Mouse (Mus musculus): ENCODE data around the gene Camta1. TPM values are rescaled to one million over a fixed set of nuclear protein-coding genes. Genes with fewer than 3 reads are reported as not detected.

The Camta1 gene
- polyA plus RNA-seq, 1 experiment from 2014 or later = 137 TPM

- no peak overlapping the region for H3K4me3 ChIP-seq (ENCODE audit: low read depth, low read length)
- H3K9ac ChIP-seq (ENCODE audit: low read depth, low read length) = no peak overlapping the region
- H3K4me2 ChIP-seq = no peak overlapping the region
- H3K27ac ChIP-seq (ENCODE audit: low read depth, low read length) = no peak overlapping the region
- WGBS (ENCODE audit: insufficient replicate concordance) = 79% methylated on average over 26 of the region's 26 CpGs
- no peaks in the 10 kb centered on the region for H3K27me3 ChIP-seq (ENCODE audit: control insufficient read depth, insufficient read depth, low read length)
- no peak for ATAC-seq (replicated peaks; ENCODE audit: insufficient number of reproducible peaks, low FRiP score, low TSS enrichment)
- H3K9me3 ChIP-seq (replicated peaks; ENCODE audit: control insufficient read depth, low read length) = no peaks in the 10 kb centered on the region
- H3K4me1 ChIP-seq (ENCODE audit: control insufficient read depth, insufficient read depth, low read length) = no peaks in the 10 kb centered on the region
- no peaks in the 10 kb centered on the region for H3K36me3 ChIP-seq (ENCODE audit: control insufficient read depth, insufficient read depth, low read length)
Measured at GRCm38 (mm10) chr4:151376234-151376633, 485.4 kb downstream of the Camta1 start.

DNA sequence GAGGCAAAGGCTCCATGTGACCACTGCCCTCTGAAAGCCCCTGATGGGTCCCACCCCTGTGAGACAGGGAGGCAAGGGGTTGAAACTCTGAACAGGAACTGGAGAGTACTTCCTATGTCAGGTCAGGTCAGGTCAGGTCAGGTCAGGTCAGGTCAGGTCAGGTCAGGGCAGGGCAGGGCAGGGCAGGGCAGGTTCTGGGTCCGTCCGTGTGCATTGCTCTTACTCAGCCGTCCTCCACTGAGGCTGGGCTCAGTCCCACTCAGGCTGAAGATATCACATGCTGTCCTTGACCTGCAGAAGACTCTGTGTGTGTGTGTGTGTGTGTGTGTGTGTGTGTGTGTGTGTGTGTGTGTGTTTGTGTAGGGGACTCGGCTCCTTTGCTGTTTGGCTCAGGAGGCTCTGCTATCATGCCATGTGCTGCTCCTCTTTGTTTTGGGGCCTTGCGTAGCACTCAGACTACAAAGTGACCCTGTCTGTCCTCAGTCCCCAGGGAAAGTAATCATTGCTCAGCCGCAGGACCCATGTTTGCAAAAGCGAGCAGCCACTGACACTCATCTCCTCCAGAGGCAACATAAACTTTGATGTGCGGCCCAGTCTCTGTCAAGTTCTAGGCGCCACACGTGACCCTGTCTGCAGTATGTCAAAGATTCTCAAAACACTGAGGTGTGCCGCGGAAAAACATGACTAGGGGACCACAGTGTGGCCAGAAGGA is 488.7 kb downstream of the Camta1 start:
- H3K9me3 ChIP-seq (replicated peaks; ENCODE audit: control insufficient read depth, low read length) = no peaks in the 10 kb centered on the region
- H3K27ac ChIP-seq (ENCODE audit: low read depth, low read length) = no peak overlapping the region
- H3K27me3 ChIP-seq (ENCODE audit: control insufficient read depth, insufficient read depth, low read length) = no peaks in the 10 kb centered on the region
- H3K36me3 ChIP-seq (ENCODE audit: control insufficient read depth, insufficient read depth, low read length) = no peaks in the 10 kb centered on the region
- WGBS (ENCODE audit: insufficient replicate concordance) = 69% methylated on average over 12 of the region's 12 CpGs
- no peak overlapping the region for H3K4me2 ChIP-seq
- no peak overlapping the region for H3K4me3 ChIP-seq (ENCODE audit: low read depth, low read length)
- H3K4me1 ChIP-seq (ENCODE audit: control insufficient read depth, insufficient read depth, low read length) = no peaks in the 10 kb centered on the region
- ATAC-seq (replicated peaks; ENCODE audit: insufficient number of reproducible peaks, low FRiP score, low TSS enrichment) = no peak
- no peak overlapping the region for H3K9ac ChIP-seq (ENCODE audit: low read depth, low read length)

DNA sequence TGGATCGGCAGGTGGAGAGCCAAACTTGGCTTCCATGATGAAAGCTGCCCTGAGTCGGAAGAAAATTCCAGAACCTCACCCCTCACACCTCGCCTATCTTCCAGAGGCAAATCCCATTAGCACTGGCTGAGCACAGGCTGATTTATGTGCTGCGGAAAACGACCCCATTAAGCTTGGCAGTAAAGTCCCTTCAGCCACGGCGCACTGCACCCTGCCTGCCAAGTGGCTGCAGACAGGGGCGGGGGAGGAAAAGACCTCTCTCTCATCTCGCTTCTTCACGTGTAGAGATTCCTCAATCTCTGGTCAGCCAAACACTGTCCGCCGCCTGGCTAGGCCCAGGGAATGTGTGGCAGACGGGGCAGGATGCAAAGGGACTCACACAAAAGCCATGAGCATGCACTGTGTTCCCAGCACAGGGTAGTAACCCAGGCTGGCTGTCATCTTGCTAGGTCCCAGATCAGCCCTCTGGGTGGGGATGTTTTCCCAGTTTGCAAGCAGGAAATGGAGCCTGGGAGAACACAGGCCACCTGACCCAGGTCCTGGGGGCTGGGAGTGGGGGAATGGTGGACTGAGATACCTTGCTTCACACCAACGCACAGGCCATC is 494.6 kb downstream of the Camta1 start:
- no peaks in the 10 kb centered on the region for H3K36me3 ChIP-seq (ENCODE audit: control insufficient read depth, insufficient read depth, low read length)
- no peak for ATAC-seq (replicated peaks; ENCODE audit: insufficient number of reproducible peaks, low FRiP score, low TSS enrichment)
- 43% methylated on average over 14 of the region's 14 CpGs for WGBS (ENCODE audit: insufficient replicate concordance)
- H3K4me1 ChIP-seq (ENCODE audit: control insufficient read depth, insufficient read depth, low read length) = no peaks in the 10 kb centered on the region
- H3K4me2 ChIP-seq = no peak overlapping the region
- H3K4me3 ChIP-seq (ENCODE audit: low read depth, low read length) = no peak overlapping the region
- H3K9ac ChIP-seq (ENCODE audit: low read depth, low read length) = no peak overlapping the region
- no peak overlapping the region for H3K27ac ChIP-seq (ENCODE audit: low read depth, low read length)
- H3K9me3 ChIP-seq (replicated peaks; ENCODE audit: control insufficient read depth, low read length) = no peaks in the 10 kb centered on the region
- 0 out of 2 replicates have a peak, but pooled peaks cover 2% of the 10 kb centered on the region for H3K27me3 ChIP-seq (ENCODE audit: control insufficient read depth, insufficient read depth, low read length)

- Histone ChIP-seq H3K4me2 (no peak overlapping the region), H3K9me3 (replicated peaks; ENCODE audit: control insufficient read depth, low read length) (no peaks in the 10 kb centered on the region), H3K4me1 (ENCODE audit: control insufficient read depth, insufficient read depth, low read length) (no peaks in the 10 kb centered on the region), H3K36me3 (ENCODE audit: control insufficient read depth, insufficient read depth, low read length) (no peaks in the 10 kb centered on the region), H3K27ac (ENCODE audit: low read depth, low read length) (no peak overlapping the region), H3K4me3 (ENCODE audit: low read depth, low read length) (no peak overlapping the region), H3K27me3 (ENCODE audit: control insufficient read depth, insufficient read depth, low read length) (0 out of 2 replicates have a peak, but pooled peaks cover 4% of the 10 kb centered on the region), H3K9ac (ENCODE audit: low read depth, low read length) (no peak overlapping the region)
- 67% methylated on average over 20 of the region's 20 CpGs for WGBS (ENCODE audit: insufficient replicate concordance)
- no peak for ATAC-seq (replicated peaks; ENCODE audit: insufficient number of reproducible peaks, low FRiP score, low TSS enrichment)
Measured at GRCm38 (mm10) chr4:151360976-151361673, 500.6 kb downstream of the Camta1 start.

DNA sequence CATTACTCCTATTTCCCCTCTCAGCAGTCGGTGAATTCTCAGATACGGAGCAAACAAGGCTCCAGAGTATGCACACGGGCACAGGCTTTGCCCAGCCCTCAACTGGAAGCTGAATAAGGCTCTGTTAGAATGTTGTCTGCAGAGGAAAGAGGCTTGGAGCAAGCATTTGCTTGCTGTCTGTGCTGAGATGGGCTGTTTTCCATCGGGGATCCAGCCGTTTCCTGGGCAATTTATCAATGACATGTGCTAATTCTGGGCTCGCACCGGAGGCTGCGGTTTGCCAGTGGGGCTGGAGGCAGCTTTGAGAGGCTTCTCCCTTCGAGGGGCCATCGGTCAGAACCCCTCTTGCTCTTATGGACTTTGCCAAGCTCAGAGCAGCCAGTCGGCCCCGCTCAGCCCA is 506.2 kb downstream of the Camta1 start:
- ATAC-seq (replicated peaks; ENCODE audit: insufficient number of reproducible peaks, low FRiP score, low TSS enrichment) = no peak
- Histone ChIP-seq H3K9me3 (replicated peaks; ENCODE audit: control insufficient read depth, low read length) (no peaks in the 10 kb centered on the region), H3K27me3 (ENCODE audit: control insufficient read depth, insufficient read depth, low read length) (0 out of 2 replicates have a peak, but pooled peaks cover 3% of the 10 kb centered on the region), H3K27ac (ENCODE audit: low read depth, low read length) (no peak overlapping the region), H3K4me2 (0 out of 2 replicates have a peak overlapping the region, but pooled peaks have one; percentile 8), H3K4me1 (ENCODE audit: control insufficient read depth, insufficient read depth, low read length) (no peaks in the 10 kb centered on the region), H3K36me3 (ENCODE audit: control insufficient read depth, insufficient read depth, low read length) (no peaks in the 10 kb centered on the region), H3K4me3 (ENCODE audit: low read depth, low read length) (no peak overlapping the region), H3K9ac (ENCODE audit: low read depth, low read length) (no peak overlapping the region)
- WGBS (ENCODE audit: insufficient replicate concordance) = 48% methylated on average over 12 of the region's 12 CpGs

DNA sequence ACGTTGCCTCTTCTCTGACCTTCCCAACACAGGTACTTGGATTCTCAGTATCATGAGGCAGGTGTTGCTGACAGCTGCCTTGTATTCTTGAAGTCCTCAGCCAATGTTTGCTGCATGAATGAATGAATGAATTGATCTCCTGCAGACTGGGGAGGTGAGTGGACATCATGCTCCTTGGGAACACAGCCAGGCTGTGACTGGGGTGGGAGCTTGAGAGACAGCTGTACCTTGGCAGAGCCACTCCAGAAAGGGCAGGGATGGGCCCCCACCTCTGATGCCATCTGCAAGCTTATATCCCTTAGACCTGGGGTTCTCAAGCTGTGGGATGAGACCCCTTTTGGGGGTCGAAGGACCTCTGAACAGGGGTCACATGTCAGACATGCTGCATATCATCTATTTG is 508.9 kb downstream of the Camta1 start:
- Histone ChIP-seq H3K9ac (ENCODE audit: low read depth, low read length) (no peak overlapping the region), H3K4me3 (ENCODE audit: low read depth, low read length) (no peak overlapping the region), H3K4me1 (ENCODE audit: control insufficient read depth, insufficient read depth, low read length) (no peaks in the 10 kb centered on the region), H3K27ac (ENCODE audit: low read depth, low read length) (no peak overlapping the region), H3K9me3 (replicated peaks; ENCODE audit: control insufficient read depth, low read length) (no peaks in the 10 kb centered on the region), H3K36me3 (ENCODE audit: control insufficient read depth, insufficient read depth, low read length) (no peaks in the 10 kb centered on the region), H3K27me3 (ENCODE audit: control insufficient read depth, insufficient read depth, low read length) (0 out of 2 replicates have a peak, but pooled peaks cover 3% of the 10 kb centered on the region), H3K4me2 (no peak overlapping the region)
- WGBS (ENCODE audit: insufficient replicate concordance) = 72% methylated on average over 2 of the region's 2 CpGs
- no peak for ATAC-seq (replicated peaks; ENCODE audit: insufficient number of reproducible peaks, low FRiP score, low TSS enrichment)

- no peak overlapping the region for H3K9ac ChIP-seq (ENCODE audit: low read depth, low read length)
- H3K27ac ChIP-seq (ENCODE audit: low read depth, low read length) = no peak overlapping the region
- 77% methylated on average over 4 of the region's 4 CpGs for WGBS (ENCODE audit: insufficient replicate concordance)
- H3K27me3 ChIP-seq (ENCODE audit: control insufficient read depth, insufficient read depth, low read length) = 0 out of 2 replicates have a peak, but pooled peaks cover 3% of the 10 kb centered on the region
- H3K4me3 ChIP-seq (ENCODE audit: low read depth, low read length) = no peak overlapping the region
- no peak overlapping the region for H3K4me2 ChIP-seq
- no peaks in the 10 kb centered on the region for H3K36me3 ChIP-seq (ENCODE audit: control insufficient read depth, insufficient read depth, low read length)
- no peaks in the 10 kb centered on the region for H3K9me3 ChIP-seq (replicated peaks; ENCODE audit: control insufficient read depth, low read length)
- no peaks in the 10 kb centered on the region for H3K4me1 ChIP-seq (ENCODE audit: control insufficient read depth, insufficient read depth, low read length)
- no peak for ATAC-seq (replicated peaks; ENCODE audit: insufficient number of reproducible peaks, low FRiP score, low TSS enrichment)
Measured at GRCm38 (mm10) chr4:151352249-151352648, 509.4 kb downstream of the Camta1 start.

DNA sequence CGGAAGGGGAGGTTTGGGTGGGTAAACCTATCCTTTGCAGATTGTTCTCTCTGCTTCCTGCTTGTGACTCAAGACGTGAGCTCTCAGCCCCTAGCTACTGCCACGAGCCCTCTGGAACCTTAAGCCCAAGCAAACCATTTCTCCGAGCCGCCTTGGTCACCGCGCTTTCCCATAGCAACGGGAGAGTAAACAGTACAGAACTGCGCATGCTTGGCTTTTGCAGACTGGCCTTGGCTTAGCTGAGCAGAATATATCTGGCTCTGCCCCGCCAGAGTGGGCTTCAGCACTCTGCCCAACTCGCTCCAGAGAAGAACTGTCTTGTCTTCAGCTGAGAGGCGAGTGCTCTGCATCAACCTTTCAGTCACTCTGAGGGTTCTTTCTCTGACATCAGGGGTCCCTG is 509.9 kb downstream of the Camta1 start:
- WGBS (ENCODE audit: insufficient replicate concordance) = 54% methylated on average over 12 of the region's 12 CpGs
- no peaks in the 10 kb centered on the region for H3K9me3 ChIP-seq (replicated peaks; ENCODE audit: control insufficient read depth, low read length)
- no peak for ATAC-seq (replicated peaks; ENCODE audit: insufficient number of reproducible peaks, low FRiP score, low TSS enrichment)
- H3K4me3 ChIP-seq (ENCODE audit: low read depth, low read length) = no peak overlapping the region
- H3K36me3 ChIP-seq (ENCODE audit: control insufficient read depth, insufficient read depth, low read length) = no peaks in the 10 kb centered on the region
- no peaks in the 10 kb centered on the region for H3K4me1 ChIP-seq (ENCODE audit: control insufficient read depth, insufficient read depth, low read length)
- H3K27me3 ChIP-seq (ENCODE audit: control insufficient read depth, insufficient read depth, low read length) = 0 out of 2 replicates have a peak, but pooled peaks cover 3% of the 10 kb centered on the region
- H3K9ac ChIP-seq (ENCODE audit: low read depth, low read length) = no peak overlapping the region
- no peak overlapping the region for H3K27ac ChIP-seq (ENCODE audit: low read depth, low read length)
- no peak overlapping the region for H3K4me2 ChIP-seq
